Mouse (Mus musculus) neutrophil, adult 59 days (primary cell): ENCODE data around the gene Fuk. TPM values are rescaled to one million over a fixed set of nuclear protein-coding genes. Genes with fewer than 3 reads are reported as not detected.

ENCODE experiments used
- total RNA-seq, 2 experiments: library from RNA; stranded (reverse); gene quantifications; 1 replicate in 1 of 2; 2 replicates in 1 of 2; pipeline ENCODE4 v1.2.4; 2023

Fuk gene
- total RNA-seq: 1 to 10 TPM; 7.6 to 7.8 TPM

GRCm38 (mm10) chr8:110901839-110902578 lies at the start of gene Fuk:
Gene Fuk, minus strand, starts transcription at chr8:110902488.

GRCm38 (mm10) chr8:110919341-110920031 lies 17.2 kb upstream of the Fuk start, which contains the start of gene St3gal2:
Gene St3gal2, plus strand, starts transcription at chr8:110919922.

GRCm38 (mm10) chr8:110846405-110847170 lies 55.7 kb downstream of the Fuk start, which contains the start of the genes Cog4 and Sf3b3:
Gene Cog4, plus strand, starts transcription at chr8:110846600.
Gene Sf3b3, minus strand, starts transcription at chr8:110846787.

Other genes starting within 250 kb of the Fuk start
- gene Mtss1l, start 181.0 kb downstream of the Fuk start, total RNA-seq: under 1 TPM; 0.62 to 0.91 TPM
- not detected for gene Il34, start 96.6 kb downstream of the Fuk start, total RNA-seq
- 10 to 100 TPM; 46.2 to 51.8 TPM for gene Cog4, start 55.9 kb downstream of the Fuk start, total RNA-seq
- gene Sf3b3, start 55.7 kb downstream of the Fuk start, total RNA-seq: 10 to 100 TPM; 57.6 to 60.4 TPM
- 10 to 100 TPM; 36.6 to 40.1 TPM for gene St3gal2, start 17.4 kb upstream of the Fuk start, total RNA-seq
- 10 to 100 TPM; 31.4 to 35.1 TPM for gene Ddx19a, start 95.3 kb upstream of the Fuk start, total RNA-seq
- gene Ddx19b, start 129.3 kb upstream of the Fuk start, total RNA-seq: 1 to 10 TPM; 4.8 to 7.3 TPM
- gene Aars, start 130.7 kb upstream of the Fuk start, total RNA-seq: 10 to 100 TPM; 19.8 to 20.9 TPM
- gene Exosc6, start 153.9 kb upstream of the Fuk start, total RNA-seq: 1 to 10 TPM; 1.9 to 7.0 TPM
- not detected for gene Clec18a, start 189.9 kb upstream of the Fuk start, total RNA-seq
- gene Pdpr, start 192.1 kb upstream of the Fuk start, total RNA-seq: 10 to 100 TPM; 10.9 to 14.1 TPM